Mouse (Mus musculus) testis, adult 2 months (tissue): ENCODE measurements around the gene Nfic.
A peak's percentile ranks its signal among the peaks of the same experiment; 100 is the strongest.

Experiments used
- CTCF ChIP-seq: fragments of 200-500 bp; IDR thresholded peaks from 2 replicates; pipeline ENCODE4 v1.5.1; 2012; ENCODE audit warnings: low read depth, mild to moderate bottlenecking, inconsistent platforms, low read length, moderate library complexity; ENCODE audit not compliant: control insufficient read depth, insufficient read depth, insufficient replicate concordance
- POLR2A ChIP-seq: fragments of 200-500 bp; IDR thresholded peaks from 2 replicates; pipeline ENCODE4 v1.6.1; 2012; ENCODE audit warnings: low read depth, mild to moderate bottlenecking, inconsistent platforms, low read length, moderate library complexity; ENCODE audit not compliant: control insufficient read depth

- TF ChIP-seq CTCF (peak; percentile 79), POLR2A (no peak)
Measured at GRCm38 (mm10) chr10:81395127-81395526, 60.3 kb downstream of the Nfic start.
